9 mouse cellular contexts compared by ENCODE assay signal in genomic region chr17:6054934-6055355, GRCm38 (mm10). TPM values are rescaled to one million over a fixed set of nuclear protein-coding genes. Genes with fewer than 3 reads are reported as not detected.
DNase-seq lines count a peak whose midpoint lies in the region; ATAC-seq and TF ChIP-seq lines count a peak whose summit lies in the region.
"Had no signal": no experiment of that assay in that cellular context is flagged by ENCODE, and none has a peak within 500 bp of the region (broad histone marks: within the 10 kb centered on the region; RNA-seq: fewer than 3 reads in every experiment).

No protein-coding gene starts in this region.

- no peaks in the 10 kb centered on the region for H3K4me1 ChIP-seq in kidney, postnatal 0 days (replicated peaks; ENCODE audit: insufficient read depth, low read length)
- H3K4me1 ChIP-seq in thymus, adult 2 months (replicated peaks; ENCODE audit: control insufficient read depth, insufficient read depth, low read length) = peaks cover 6% of the 10 kb centered on the region

- 25% methylated on average over 5 of the region's 5 CpGs for WGBS in kidney, postnatal 0 days
- WGBS in thymus, adult 2 months = 44% methylated on average over 5 of the region's 5 CpGs

- TF ChIP-seq CTCF in kidney, postnatal 0 days (IDR thresholded peaks at IDR 0.05; ENCODE audit: low read depth) = peak; percentile 72
- TF ChIP-seq CTCF in thymus, adult 2 months (IDR thresholded peaks at IDR 0.05; ENCODE audit: borderline replicate concordance, control insufficient read depth, extremely low read depth, insufficient read depth, low read length, poor library complexity) = no peak

- DNase-seq in heart, adult 18-20 months = peak; percentile 12 to 54
- no peak for DNase-seq in heart, adult 11 months
- DNase-seq in 3T3-L1 (ENCODE audit: low read depth, low spot score) (peak; percentile 86), MEL-GATA-1-ER (ENCODE audit: extremely low read depth, low read depth) (peak; percentile 71)
- peak; percentile 84 for DNase-seq in kidney, postnatal 0 days (ENCODE audit: low spot score)
- DNase-seq in lung, postnatal 4 days = peak; percentile 33 to 72
- DNase-seq in thymus, adult 2 months = peak; percentile 74

- peak; percentile 89 for ATAC-seq in common myeloid progenitor, adult 5-6 weeks (replicated peaks; ENCODE audit: low read depth, poor library complexity, severe bottlenecking)
- no peak for ATAC-seq in kidney, postnatal 0 days (replicated peaks; ENCODE audit: low FRiP score, low read depth)

- no peak overlapping the region for H3K9ac ChIP-seq in kidney, postnatal 0 days (ENCODE audit: low read depth, low read length)

- no peak overlapping the region for H3K27ac ChIP-seq in kidney, postnatal 0 days
- no peak overlapping the region for H3K27ac ChIP-seq in thymus, adult 2 months (ENCODE audit: control insufficient read depth, insufficient read depth, low read length)

- H3K9me3 ChIP-seq in kidney, postnatal 0 days (replicated peaks; ENCODE audit: low read length) = no peaks in the 10 kb centered on the region

- H3K4me2 ChIP-seq in kidney, postnatal 0 days (ENCODE audit: low read length) = no peak overlapping the region

- H3K4me3 ChIP-seq in kidney, postnatal 0 days (replicated peaks; ENCODE audit: low read depth, low read length) = no peak overlapping the region
- H3K4me3 ChIP-seq in thymus, adult 2 months (ENCODE audit: control insufficient read depth, insufficient read depth, low read length) = no peak overlapping the region
- H3K4me3 ChIP-seq: erythroblast, embryonic 14.5 days had no signal

- no peaks in the 10 kb centered on the region for H3K27me3 ChIP-seq in kidney, postnatal 0 days (ENCODE audit: insufficient read depth, low read length)
- H3K27me3 ChIP-seq in thymus, adult 2 months (ENCODE audit: control insufficient read depth, insufficient read depth, low read length) = no peaks in the 10 kb centered on the region

- TF ChIP-seq POLR2A in thymus, adult 2 months (IDR thresholded peaks at IDR 0.05; ENCODE audit: control insufficient read depth, extremely low read depth, insufficient read depth, low read length, poor library complexity) = no peak

- peaks cover 9% of the 10 kb centered on the region for H3K36me3 ChIP-seq in kidney, postnatal 0 days (ENCODE audit: insufficient read depth, low read length)
- no peaks in the 10 kb centered on the region for H3K36me3 ChIP-seq in thymus, adult 2 months (ENCODE audit: control insufficient read depth, insufficient read depth, low read length)

RNA-seq across cellular contexts. Expression of gene Serac1, which starts 24.6 kb away (rescaled TPM):
- total RNA-seq in heart, adult 18-20 months (2021) = 1 to 10 TPM; 6.4 to 7.5 TPM
- total RNA-seq in common myeloid progenitor, adult 5-6 weeks (2017) = 1.9 and 4.8 TPM in 2 replicates
- polyA plus RNA-seq in kidney, postnatal 0 days (2015; fragmentation: Nextera tagmentation; extraction: Ambion mirVana) = 2.2 and 2.4 TPM in 2 replicates
- 6.2 and 7.0 TPM in 2 replicates for polyA plus RNA-seq in thymus, adult 2 months (2012; rRNA removed)

RNA-seq across cellular contexts. Expression of gene Gtf2h5, which starts 24.6 kb away (rescaled TPM):
- 10 to 100 TPM; 60.4 to 66.8 TPM for total RNA-seq in heart, adult 18-20 months (2021)
- 51.5 and 63.0 TPM in 2 replicates for total RNA-seq in common myeloid progenitor, adult 5-6 weeks (2017)
- polyA plus RNA-seq in kidney, postnatal 0 days (2015; fragmentation: Nextera tagmentation; extraction: Ambion mirVana) = 188 TPM in 2 replicates
- 15.1 and 21.3 TPM in 2 replicates for polyA plus RNA-seq in thymus, adult 2 months (2012; rRNA removed)

RNA-seq across cellular contexts. Expression of gene Tulp4, which starts 51.3 kb away (rescaled TPM):
- total RNA-seq in heart, adult 18-20 months (2021) = 10 to 100 TPM; 97.1 to 99.3 TPM
- total RNA-seq in common myeloid progenitor, adult 5-6 weeks (2017) = 14.5 and 15.9 TPM in 2 replicates
- polyA plus RNA-seq in kidney, postnatal 0 days (2015; fragmentation: Nextera tagmentation; extraction: Ambion mirVana) = 43.8 and 57.3 TPM in 2 replicates
- 58.8 and 62.9 TPM in 2 replicates for polyA plus RNA-seq in thymus, adult 2 months (2012; rRNA removed)
